In the genomic region with DNA sequence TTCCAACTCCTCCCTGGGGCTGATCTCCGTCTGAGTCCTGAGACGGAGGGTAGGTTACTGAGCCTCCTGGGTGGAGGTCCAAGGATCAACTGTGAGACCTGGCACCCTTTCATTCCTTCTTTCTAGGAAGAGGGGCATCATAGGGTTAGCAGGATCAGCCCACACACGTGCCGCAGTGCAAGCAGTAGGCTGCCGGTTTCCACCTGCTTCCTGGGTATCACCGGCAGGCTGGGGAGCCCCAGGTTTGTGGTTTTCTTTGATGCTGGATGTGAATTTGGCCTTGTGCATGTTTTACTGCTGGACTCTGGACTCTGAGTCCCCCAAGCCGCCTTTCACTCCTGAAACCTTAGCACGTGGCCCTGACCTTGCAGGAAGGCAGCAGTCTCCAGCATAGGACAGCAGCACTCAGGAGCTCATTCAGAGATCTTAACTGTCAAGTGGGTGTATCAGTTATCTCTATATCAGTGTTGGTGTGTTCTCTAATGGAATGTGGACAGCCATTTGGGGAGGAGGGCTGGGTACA, we compare ENCODE assay signal across 9 mouse cellular contexts.
"Had no signal": no experiment of that assay in that cellular context is flagged by ENCODE, and none has a peak within 500 bp of the region (broad histone marks: within the 10 kb centered on the region; RNA-seq: fewer than 3 reads in every experiment).

No protein-coding gene starts in this region.

- H3K27me3 ChIP-seq: limb, embryonic 15.5 days; liver, embryonic 13.5 days; midbrain, embryonic 13.5 days had no signal

- DNase-seq: layer of hippocampus, adult 9-11 months; layer of hippocampus, postnatal 36 days; liver, embryonic 13.5 days; liver, postnatal 0 days; right cerebral cortex, postnatal 14 days; thymus, postnatal 36 days had no signal

- H3K9me3 ChIP-seq: limb, embryonic 15.5 days; liver, embryonic 13.5 days; midbrain, embryonic 13.5 days had no signal

- ATAC-seq: hindbrain, postnatal 0 days; liver, postnatal 0 days; midbrain, embryonic 13.5 days had no signal

- H3K4me1 ChIP-seq: limb, embryonic 15.5 days; liver, embryonic 13.5 days had no signal

- H3K4me3 ChIP-seq: limb, embryonic 15.5 days; liver, embryonic 13.5 days; midbrain, embryonic 13.5 days had no signal

- H3K4me2 ChIP-seq: limb, embryonic 15.5 days; liver, embryonic 13.5 days; midbrain, embryonic 13.5 days had no signal

- H3K9ac ChIP-seq: limb, embryonic 15.5 days; liver, embryonic 13.5 days; liver, postnatal 0 days; midbrain, embryonic 13.5 days had no signal

- H3K27ac ChIP-seq: hindbrain, postnatal 0 days; limb, embryonic 15.5 days; liver, embryonic 13.5 days; midbrain, embryonic 13.5 days had no signal
